Mouse (Mus musculus) embryonic facial prominence, embryonic 14.5 days (tissue): ENCODE measurements around the gene Ugt1a9. TPM values are rescaled to one million over a fixed set of nuclear protein-coding genes. Genes with fewer than 3 reads are reported as not detected.
"Not testable (repeated sequence)": the region's sequence is repeated elsewhere in the genome, so short reads cannot be mapped to it uniquely, and the experiment has no call there.

Source experiments
- ATAC-seq: fragments of 200-750 bp; cut with Nextera tagmentation; 2 replicates; pipeline ENCODE4 v1.8.0; 2017; ENCODE audit warnings: low read depth, moderate number of reproducible peaks, moderate TSS enrichment
- DNase-seq: peaks from one replicate; pipeline ENCODE4 v3.0.0-alpha.2; 2015; ENCODE audit warnings: low spot score
- H3K27ac ChIP-seq: fragments of 300-500 bp; sonication (generic); replicated peaks from 2 replicates; pipeline ENCODE4 v1.5.1; 2014; ENCODE audit warnings: low read depth, mild to moderate bottlenecking, low read length, moderate library complexity
- H3K27me3 ChIP-seq: fragments of 300-500 bp; sonication (generic); replicated peaks from 2 replicates; pipeline ENCODE4 v1.6.1; 2014; ENCODE audit warnings: low read length; ENCODE audit not compliant: control insufficient read depth, insufficient read depth
- H3K36me3 ChIP-seq: fragments of 300-500 bp; sonication (generic); 2 replicates; pipeline ENCODE4 v1.6.1; 2014; ENCODE audit warnings: low read length, mixed read lengths; ENCODE audit not compliant: control insufficient read depth, insufficient read depth
- H3K4me1 ChIP-seq: fragments of 300-500 bp; sonication (generic); 2 replicates; pipeline ENCODE4 v1.6.1; 2014; ENCODE audit warnings: antibody characterized with exemption, low read length; ENCODE audit not compliant: control insufficient read depth, insufficient read depth
- H3K4me2 ChIP-seq: fragments of 300-500 bp; sonication (generic); 2 replicates; pipeline ENCODE4 v1.6.1; 2014; ENCODE audit warnings: low read depth, mild to moderate bottlenecking, low read length, moderate library complexity, mixed read lengths
- H3K4me3 ChIP-seq: fragments of 300-500 bp; sonication (generic); 2 replicates; pipeline ENCODE4 v1.5.1; 2014; ENCODE audit warnings: low read depth, mild to moderate bottlenecking, low read length
- H3K9ac ChIP-seq: fragments of 300-500 bp; sonication (generic); 2 replicates; pipeline ENCODE4 v1.6.1; 2014; ENCODE audit warnings: low read depth, mild to moderate bottlenecking, low read length, moderate library complexity, mixed read lengths
- H3K9me3 ChIP-seq: fragments of 300-500 bp; sonication (generic); 2 replicates; pipeline ENCODE4 v1.6.1; 2016; ENCODE audit warnings: low read length; ENCODE audit not compliant: control insufficient read depth
- WGBS: fragments of 180-500 bp; shearing (Covaris S2); extraction: QIAGEN DNeasy Blood & Tissue Kit; methylation state at CpG from one replicate; pipeline ENCODE4 v1.1.7; 2014; 5-methylcytosine and 5-hydroxymethylcytosine counted together
- polyA plus RNA-seq: library from polyadenylated mRNA; unstranded; fragments of >200 nt; fragmentation: Nextera tagmentation; extraction: Ambion mirVana; gene quantifications from 2 replicates; pipeline ENCODE4 v1.2.1, GENCODE M21; 2014

The Ugt1a9 gene
- not detected in 2 replicates for polyA plus RNA-seq

DNA sequence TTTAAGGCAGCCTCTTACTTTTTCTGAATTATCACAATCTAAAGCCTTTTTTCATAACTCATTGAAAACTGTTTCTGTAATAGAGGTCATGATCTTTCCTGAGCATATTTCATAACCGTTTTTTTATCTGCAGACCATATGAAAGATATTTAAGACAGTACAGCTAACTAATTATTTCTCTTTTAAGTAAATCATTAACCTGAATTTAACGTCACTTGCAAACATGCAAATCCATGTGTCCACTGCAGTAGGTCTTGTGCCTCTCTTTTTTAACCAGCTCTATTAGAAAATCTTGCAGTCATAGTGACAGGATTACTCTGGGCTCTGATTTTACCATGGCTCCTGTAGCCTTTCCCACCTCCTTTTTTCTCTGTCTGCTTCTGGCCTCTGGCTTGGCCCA is at the start of gene Ugt1a9:
TSS of gene Ugt1a9 (plus strand) at position 306 of the 400 bp plus-strand sequence.
- Histone ChIP-seq H3K9me3 (no peaks in the 10 kb centered on the region), H3K9ac (no peak within 1 kb of the TSS), H3K4me2 (no peak within 1 kb of the TSS), H3K27ac (no peak within 1 kb of the TSS), H3K4me1 (no peaks in the 10 kb centered on the region), H3K4me3 (no peak within 1 kb of the TSS), H3K36me3 (no peaks in the 10 kb centered on the region), H3K27me3 (no peaks in the 10 kb centered on the region)
- DNase-seq, result no peak
- no peak for ATAC-seq
- WGBS, result 73% methylated on average over 2 of the region's 2 CpGs

DNA sequence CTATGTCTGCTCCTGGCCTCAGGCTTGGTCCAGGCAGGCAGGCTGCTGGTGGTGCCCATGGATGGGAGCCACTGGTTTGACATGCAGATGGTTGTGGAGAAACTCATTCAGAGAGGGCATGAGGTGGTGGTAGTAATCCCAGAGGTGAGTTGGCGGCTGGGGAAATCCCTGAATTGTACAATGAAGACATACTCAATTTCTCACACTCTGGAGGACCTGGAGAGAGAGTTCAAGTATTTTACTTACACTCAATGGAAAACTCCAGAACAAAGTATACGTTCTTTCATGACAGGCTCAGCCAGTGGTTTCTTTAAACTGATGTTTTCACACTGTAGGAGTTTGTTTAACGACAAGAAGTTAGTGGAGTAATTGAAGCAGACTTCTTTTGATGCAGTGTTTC is 45.4 kb upstream of the Ugt1a9 start:
- not testable (repeated sequence) for H3K4me1 ChIP-seq, DNase-seq, H3K9me3 ChIP-seq, H3K4me2 ChIP-seq, H3K4me3 ChIP-seq, H3K27ac ChIP-seq, H3K27me3 ChIP-seq, ATAC-seq, H3K9ac ChIP-seq, H3K36me3 ChIP-seq
- 63% methylated on average over 3 of the region's 3 CpGs for WGBS

- H3K27me3 ChIP-seq, H3K4me2 ChIP-seq, H3K4me3 ChIP-seq, H3K9me3 ChIP-seq, H3K27ac ChIP-seq, H3K4me1 ChIP-seq, DNase-seq, H3K36me3 ChIP-seq, H3K9ac ChIP-seq, ATAC-seq: not testable (repeated sequence)
- 88% methylated on average over 1 of the region's 2 CpGs for WGBS
These were observed 27.6 kb upstream of the Ugt1a9 start for GRCm38 (mm10) chr1:88043044-88043443.

DNA sequence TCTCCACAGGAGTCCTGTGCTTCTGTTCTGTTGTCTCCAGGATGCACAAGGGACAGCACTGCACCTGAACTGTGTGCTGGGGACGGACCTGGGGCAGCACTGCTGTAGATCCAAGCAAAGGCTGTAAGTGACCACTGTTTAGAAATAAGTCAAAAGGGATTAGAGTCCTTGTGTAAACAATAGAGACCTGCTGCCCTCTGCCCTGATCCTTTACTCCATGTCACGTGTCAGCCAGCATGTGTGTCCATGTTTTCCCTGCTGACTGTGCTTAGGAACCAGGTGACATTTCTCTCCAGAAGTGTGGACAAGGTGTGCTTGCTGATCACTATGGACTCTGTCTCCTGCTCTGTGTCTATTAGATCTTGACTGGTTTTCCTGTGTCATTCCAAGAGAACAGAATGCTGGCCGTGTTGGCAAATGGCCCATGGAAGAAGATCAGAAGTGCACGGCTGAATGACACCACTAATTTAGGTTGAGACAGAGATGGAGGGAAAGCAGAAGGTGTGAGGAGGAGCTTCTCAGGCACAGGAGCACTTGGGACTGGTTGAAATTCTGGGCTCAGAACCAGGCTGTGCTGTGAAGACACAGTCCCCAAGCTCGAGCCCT is 25.7 kb upstream of the Ugt1a9 start:
- H3K4me1 ChIP-seq, DNase-seq, H3K4me2 ChIP-seq, H3K36me3 ChIP-seq, H3K27ac ChIP-seq, H3K9me3 ChIP-seq, ATAC-seq, H3K27me3 ChIP-seq, H3K4me3 ChIP-seq, H3K9ac ChIP-seq: not testable (repeated sequence)
- WGBS, result 71% methylated on average over 3 of the region's 5 CpGs

DNA sequence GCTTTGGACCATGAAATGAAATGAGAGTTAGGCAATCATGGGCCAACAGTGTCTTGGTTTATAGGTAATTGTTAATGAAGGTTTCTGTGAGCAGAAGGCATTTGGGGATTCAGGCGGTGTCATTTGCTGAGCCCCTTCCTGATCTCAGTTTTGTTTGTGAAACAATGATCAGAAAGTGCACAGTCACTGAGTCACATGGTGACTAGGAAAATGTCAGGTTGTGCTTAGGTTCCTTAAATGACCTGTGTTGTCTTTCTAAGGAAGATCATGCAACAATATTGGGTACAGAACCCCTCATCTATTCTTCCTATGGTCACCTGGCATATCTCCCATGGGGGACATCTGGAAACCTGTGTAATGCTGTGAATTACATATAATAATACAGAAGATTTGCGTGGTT is 23.2 kb upstream of the Ugt1a9 start:
- H3K9me3 ChIP-seq, H3K4me2 ChIP-seq, H3K27ac ChIP-seq, DNase-seq, H3K27me3 ChIP-seq, ATAC-seq, H3K9ac ChIP-seq, H3K36me3 ChIP-seq, H3K4me1 ChIP-seq, H3K4me3 ChIP-seq: not testable (repeated sequence)
- WGBS, result 74% methylated on average over 2 of the region's 2 CpGs

GRCm38 (mm10) chr1:88055088-88055487 is 15.5 kb upstream of the Ugt1a9 start, which contains the start of gene Ugt1a10:
Gene Ugt1a10, plus strand, starts transcription at chr1:88055388.
- H3K27me3 ChIP-seq, result no peaks in the 10 kb centered on the region
- H3K27ac ChIP-seq, result no peak within 1 kb of the TSS
- no peak for ATAC-seq
- no peaks in the 10 kb centered on the region for H3K36me3 ChIP-seq
- H3K4me1 ChIP-seq, result no peaks in the 10 kb centered on the region
- H3K9me3 ChIP-seq, result no peaks in the 10 kb centered on the region
- H3K4me2 ChIP-seq, result no peak within 1 kb of the TSS
- no peak within 1 kb of the TSS for H3K9ac ChIP-seq
- DNase-seq, result no peak
- 84% methylated on average over 1 of the region's 1 CpGs for WGBS
- H3K4me3 ChIP-seq, result no peak within 1 kb of the TSS

DNA sequence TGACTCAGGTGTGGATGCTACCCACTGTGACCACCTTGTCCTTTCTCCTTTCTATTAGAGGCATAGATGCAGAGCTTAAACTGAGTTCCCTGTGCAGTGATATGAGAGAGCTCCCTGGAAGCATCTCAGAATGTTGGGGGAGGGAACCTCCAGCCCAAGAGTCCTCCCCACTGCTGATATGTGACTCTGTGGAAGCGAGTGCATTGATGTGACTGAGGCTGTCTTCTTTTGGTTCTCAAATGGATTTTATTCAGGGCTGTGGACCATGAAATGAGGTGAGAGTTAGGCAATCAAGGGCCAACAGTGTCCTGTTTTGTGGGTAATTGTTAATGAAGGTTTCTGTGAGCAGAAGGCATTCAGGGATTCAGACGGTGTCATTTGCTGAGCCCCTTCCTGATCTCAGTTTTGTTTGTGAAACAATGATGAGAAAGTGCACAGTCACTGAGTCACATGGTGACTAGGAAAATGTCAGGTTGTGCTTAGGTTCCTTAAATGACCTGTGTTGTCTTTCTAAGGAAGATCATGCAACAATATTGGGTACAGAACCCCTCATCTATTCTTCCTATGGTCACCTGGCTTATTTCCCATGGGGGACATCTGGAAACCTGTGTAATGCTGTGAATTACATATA is 4.0 kb upstream of the Ugt1a9 start:
- H3K27me3 ChIP-seq, H3K4me1 ChIP-seq, H3K4me3 ChIP-seq, H3K9ac ChIP-seq, H3K36me3 ChIP-seq, ATAC-seq, H3K4me2 ChIP-seq, DNase-seq, H3K27ac ChIP-seq, H3K9me3 ChIP-seq: not testable (repeated sequence)
- 69% methylated on average over 1 of the region's 2 CpGs for WGBS

DNA sequence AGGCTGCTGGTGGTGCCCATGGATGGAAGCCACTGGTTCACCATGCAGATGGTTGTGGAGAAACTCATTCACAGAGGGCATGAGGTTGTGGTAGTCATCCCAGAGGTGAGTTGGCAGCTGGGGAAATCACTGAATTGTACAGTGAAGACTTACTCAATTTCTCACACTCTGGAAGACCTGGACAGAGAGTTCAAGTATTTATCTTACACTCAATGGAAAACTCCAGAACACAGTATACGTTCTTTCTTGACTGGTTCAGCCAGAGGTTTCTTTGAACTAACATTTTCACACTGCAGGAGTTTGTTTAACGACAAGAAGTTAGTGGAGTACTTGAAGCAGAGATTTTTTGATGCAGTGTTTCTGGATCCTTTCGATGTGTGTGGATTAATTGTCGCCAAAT is 302 bp downstream of the Ugt1a9 start:
- Histone ChIP-seq H3K36me3 (no peaks in the 10 kb centered on the region), H3K9me3 (no peaks in the 10 kb centered on the region), H3K4me3 (no peak overlapping the region), H3K4me2 (no peak overlapping the region), H3K4me1 (no peaks in the 10 kb centered on the region), H3K9ac (no peak overlapping the region), H3K27me3 (no peaks in the 10 kb centered on the region), H3K27ac (no peak overlapping the region)
- 81% methylated on average over 4 of the region's 4 CpGs for WGBS
- DNase-seq (no peak), ATAC-seq (no peak)

- DNase-seq, result no peak
- Histone ChIP-seq H3K27me3 (no peaks in the 10 kb centered on the region), H3K4me3 (no peak overlapping the region), H3K4me1 (no peaks in the 10 kb centered on the region), H3K4me2 (no peak overlapping the region), H3K9ac (no peak overlapping the region), H3K36me3 (no peaks in the 10 kb centered on the region), H3K9me3 (no peaks in the 10 kb centered on the region), H3K27ac (no peak overlapping the region)
- WGBS, result 82% methylated on average over 2 of the region's 2 CpGs
- ATAC-seq, result no peak
These were observed 3.9 kb downstream of the Ugt1a9 start for GRCm38 (mm10) chr1:88074471-88074870.
